Mouse (Mus musculus) adrenal gland, postnatal 36 days (tissue): ENCODE measurements around the gene Jazf1. TPM values are rescaled to one million over a fixed set of nuclear protein-coding genes. Genes with fewer than 3 reads are reported as not detected.

Experiments
- DNase-seq, 2 experiments: peaks; one replicate each; pipeline ENCODE4 v3.0.0; 2021; ENCODE audit warnings: mixed read lengths in 1 of 2
- total RNA-seq, 2 experiments: library from RNA; stranded (reverse); gene quantifications; 2 replicates each; pipeline ENCODE4 v1.2.3; 2021

The Jazf1 gene
- total RNA-seq, 2 experiments from 2014 or later: 4.0 to 5.7 TPM

DNA sequence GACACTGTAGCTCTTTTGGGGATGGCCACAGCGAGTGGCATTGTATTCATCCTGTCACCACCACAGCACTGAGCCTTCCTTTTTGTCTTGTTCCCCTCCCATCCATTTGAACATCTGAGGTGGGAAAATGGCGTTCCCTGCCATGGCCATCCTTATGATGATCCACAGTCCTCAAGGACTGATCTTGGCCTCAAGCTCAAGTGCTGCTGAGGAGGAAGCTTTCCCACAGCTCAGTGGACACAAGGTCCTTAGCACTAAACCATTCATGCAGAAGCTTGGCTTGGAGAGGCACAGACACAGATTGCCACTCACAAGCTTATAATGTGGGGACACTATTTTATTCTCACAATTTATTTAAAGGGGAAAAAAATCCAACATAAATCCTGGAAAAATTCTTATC lies 58.1 kb downstream of the Jazf1 start:
- no peak for DNase-seq

DNA sequence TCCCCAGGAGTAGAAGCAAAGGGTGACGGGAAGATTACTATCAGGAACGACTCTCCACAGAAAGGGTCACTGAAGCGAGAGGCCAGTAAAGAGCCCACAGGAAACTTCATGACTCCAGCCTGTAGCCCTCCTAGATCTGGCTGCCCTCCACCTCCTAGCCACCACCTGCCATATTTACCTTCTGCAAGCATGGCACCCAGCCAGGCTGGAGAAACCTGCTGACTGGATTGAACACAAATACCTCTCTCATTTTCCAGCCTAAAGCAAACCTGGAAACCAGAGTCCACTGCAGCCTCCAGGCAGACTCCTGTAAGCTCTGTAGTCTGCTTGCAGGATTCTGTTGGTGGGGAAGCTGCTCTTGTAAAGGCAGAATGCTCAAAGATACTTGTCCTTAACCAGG lies 62.4 kb downstream of the Jazf1 start:
- no peak for DNase-seq

DNA sequence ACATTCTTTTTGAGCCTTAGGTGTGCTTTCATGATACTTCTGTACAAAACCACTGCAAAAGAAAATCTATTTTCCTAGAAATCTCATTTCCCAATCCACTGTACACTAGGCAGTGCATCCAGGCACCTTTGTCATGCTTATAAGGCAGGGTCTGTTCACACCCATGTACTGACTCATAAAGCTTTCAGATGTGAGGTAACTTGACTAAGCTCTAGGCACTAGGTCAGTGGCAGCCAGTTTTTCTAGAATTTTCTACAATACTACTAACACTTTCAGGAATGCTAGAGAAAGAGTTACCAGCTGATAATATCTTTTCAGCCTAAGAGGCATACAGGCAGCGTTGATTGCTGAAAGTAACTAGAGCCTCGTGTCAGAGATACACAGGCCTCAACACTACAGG lies 62.9 kb downstream of the Jazf1 start:
- no peak for DNase-seq

DNA sequence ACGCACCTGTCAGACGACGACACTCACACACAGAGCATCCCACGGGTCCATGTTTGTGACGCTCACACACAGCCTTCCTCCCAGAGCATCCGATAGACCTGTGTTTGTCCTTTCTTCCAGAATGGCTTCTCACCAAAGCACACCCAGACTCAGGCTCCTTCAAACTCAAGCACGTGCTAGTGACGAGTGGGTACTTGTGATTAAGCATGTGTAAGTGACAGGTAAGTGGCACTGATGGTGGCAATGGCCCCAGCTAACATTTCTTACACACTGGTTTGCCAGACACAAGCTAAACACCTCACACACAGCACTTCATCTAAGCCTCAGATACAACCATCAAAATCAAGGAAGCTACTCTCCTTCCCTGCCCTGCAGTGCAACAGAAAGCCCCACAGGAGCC lies 77.6 kb downstream of the Jazf1 start:
- DNase-seq: no peak

DNA sequence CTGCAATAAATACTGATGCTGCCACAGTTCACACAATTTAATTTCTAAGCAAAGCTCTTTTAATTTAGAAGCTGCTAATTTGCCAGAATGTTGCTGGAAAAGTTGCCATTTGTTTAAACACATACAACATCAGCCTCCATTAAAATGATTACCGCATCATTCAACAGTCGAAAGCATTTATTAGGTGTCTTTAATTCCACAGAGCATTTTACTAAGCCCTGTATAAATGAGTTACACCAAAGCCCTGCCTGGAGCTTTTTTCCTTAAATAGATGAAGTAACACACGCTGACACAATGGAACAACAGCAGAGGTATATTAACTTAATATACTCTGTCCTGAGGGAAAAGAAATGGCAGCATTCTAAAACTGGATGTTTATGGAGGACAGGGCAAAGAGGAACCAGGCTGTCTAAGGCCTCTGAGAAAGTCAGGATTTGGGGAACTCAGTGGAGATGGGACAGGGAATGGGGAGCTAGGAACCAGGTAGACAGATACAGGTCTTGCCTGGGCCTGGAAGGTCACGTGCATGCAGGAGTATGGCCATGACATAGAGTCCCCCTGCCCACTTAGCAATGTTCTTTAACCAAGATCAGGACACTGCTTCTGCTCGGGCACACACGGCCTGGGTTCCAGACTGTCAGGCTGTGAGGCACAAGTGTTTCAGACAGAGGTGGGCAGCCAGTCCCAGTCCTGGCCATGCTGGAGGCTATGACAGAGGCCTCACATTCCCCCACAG lies 80.4 kb downstream of the Jazf1 start:
- no peak for DNase-seq

DNA sequence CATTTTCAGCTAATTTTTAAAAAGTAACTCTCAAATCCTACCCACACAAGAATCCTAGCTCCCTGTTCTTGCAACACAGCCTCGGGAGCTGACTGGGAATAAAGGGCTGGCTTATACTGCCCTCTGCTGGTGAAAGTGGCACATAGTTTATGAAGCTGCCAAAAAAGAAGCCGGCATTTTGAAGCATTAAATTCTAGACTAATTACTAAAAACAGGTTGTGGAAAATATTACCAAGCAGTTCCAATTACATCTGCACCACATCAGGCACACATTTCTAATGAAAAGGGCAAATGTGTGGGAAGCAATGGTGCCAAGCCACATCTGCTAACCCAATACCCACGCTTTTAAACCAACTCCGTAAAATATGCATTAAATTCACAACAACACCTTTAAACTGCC lies 81.0 kb downstream of the Jazf1 start:
- DNase-seq: peak; percentile 29 to 48

DNA sequence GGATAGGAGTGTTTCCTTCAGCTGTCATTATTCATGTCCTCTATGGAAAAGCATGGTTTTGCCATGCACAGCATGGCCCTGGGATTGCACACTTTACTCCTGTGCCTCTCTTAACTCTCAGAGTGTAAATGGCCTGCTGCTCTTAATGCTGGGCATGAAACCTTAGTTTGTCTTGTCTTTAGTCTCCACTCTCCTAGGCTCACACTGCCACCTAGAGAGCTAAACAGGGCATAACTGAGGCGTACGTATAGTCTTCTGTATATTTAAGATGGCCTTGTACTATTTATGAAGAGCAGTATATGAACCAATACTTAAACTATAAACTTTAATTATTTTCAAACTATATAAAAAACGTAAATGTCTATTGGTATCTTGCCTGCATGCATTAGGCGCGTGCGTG lies 86.3 kb downstream of the Jazf1 start:
- DNase-seq: no peak

DNA sequence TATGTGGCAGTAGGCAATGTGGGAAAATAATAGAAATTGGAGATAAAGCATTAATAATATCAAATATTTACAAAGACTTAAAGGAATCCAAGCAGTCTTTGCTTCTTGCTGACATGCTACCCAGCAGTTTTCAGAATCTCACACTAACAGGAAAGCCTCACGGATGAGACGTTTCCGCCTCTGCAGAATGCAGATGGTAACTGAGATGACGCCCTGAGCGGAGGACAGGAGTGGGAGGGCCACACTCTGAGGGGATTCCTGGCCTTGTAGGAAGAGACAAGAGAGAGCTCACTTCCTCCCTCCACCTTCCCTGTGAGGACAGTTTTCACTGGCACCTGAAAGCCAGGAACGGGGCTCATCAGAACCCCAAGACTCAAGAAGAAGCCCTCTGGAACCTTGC lies 88.9 kb downstream of the Jazf1 start:
- DNase-seq: no peak

DNA sequence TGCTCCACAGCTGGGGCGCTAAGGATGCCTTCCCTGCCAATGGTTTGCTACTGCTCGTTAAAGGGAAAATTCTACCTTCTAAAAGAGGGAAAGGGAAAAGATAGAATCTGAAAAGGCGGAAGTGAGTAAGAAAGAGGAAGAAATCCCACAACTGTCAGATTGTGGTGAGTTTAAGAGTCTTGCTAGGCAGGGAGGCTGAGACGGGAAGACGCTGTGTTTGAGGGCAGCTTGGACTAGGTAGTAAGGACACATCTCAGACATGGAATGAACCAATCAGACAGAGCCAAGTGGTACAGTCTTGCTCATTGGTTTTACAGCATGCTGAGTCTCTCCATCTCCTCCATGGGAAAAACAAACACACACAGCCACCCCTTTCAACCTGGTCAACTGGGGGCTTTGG lies 95.1 kb downstream of the Jazf1 start:
- no peak for DNase-seq

DNA sequence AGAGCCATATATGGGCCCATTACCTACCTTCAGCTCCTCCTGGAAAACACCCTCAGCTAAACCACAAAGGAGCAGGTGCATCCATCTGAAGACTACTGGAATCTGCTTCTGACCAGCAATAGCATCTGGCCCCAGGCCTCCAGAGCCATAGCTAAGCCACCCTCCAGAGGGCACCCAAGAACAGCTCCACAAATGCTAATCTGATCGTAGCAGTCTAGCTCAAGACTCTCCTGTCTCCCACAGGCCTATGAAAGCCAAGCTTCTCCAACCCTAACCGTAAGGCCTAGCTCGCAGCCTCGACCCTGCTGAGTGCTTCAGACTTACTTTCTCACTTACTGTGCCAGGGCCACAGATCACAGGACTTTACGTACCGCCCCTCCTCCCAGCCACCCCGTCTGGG lies 96.3 kb downstream of the Jazf1 start:
- no peak for DNase-seq

DNA sequence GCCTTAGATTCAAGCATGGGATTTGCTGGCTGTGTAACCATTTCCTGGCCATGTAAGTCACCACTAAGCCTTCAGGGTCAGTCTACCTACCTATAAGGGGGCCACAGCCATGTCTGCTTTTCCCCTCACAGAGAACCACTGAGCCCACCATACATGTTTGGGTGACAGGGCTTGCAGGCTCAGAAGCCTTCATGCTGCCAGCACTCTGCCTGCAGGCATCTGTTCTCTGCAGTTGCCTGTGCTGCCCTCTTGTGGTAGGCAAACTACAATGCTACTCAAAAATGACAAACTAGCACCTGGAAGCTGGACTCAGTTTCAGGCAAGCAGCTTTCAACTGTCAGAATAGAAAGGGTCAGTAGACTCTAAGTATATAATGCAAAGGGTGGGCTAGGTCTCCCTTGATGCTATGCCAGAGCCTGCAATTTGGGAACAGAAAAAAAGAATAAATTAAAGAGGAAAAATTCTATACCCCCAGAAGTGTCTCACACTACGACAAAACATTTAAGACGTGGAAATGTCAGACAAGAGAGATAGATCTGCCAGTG lies 98.6 kb downstream of the Jazf1 start:
- DNase-seq: peak; percentile 66 to 77

DNA sequence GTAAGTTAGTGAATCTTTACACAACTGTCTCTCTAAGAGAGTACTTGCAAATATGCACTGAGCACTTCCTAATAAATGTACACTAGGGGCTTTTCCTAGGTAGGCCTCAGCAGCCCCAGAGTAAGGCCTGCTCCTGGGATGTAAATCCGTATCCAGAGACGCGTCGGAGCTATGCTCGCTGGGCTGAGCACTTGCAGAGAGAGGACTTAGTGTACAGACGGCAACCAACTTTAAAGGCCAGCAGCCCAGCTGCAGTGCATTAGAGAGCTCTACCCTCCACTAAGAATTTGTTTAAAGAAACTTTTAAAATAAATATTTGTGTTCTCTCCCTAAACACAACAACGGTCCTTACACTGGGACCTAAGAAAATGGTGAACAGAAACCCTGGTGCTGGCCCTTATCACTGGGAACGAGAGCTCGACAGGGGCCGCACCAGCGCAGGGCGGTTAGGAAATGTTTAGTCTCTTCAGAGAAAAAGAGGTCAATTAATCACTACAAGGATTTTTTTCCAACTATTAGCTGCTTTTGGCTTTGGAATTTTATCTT lies 100.0 kb downstream of the Jazf1 start:
- DNase-seq: no peak

DNA sequence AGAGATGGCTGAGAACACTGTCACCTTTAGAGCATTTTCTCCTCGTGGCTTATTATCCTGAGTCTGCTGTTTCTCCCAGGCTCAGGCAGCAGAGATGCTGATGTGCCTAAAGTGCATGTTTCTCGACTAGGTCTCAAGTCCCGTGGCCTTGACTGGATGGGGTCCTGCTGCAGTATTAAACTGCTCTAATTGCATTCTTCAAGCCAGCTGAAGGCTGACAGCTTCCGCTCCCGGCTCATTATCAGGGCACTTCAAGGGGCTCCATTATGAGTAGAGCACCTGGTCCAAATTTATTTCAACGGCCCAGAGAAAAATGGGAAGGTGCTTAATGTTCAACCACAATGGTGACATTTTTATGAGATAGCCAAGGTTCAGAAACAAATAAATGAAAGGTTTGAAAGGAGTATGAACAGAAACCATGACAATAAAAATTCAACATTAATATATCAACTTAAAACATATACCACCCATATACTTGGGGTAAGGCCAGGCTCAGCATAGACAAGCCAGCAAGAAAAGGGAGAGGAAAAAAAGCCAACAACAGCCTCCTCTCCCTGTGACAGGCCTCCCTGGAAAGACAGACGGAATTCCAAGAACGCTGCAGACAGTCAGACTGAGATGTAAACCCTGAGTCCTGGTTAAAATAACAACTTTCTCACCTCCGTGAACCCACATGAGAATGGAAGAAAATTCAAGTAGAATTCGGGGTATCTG lies 100.7 kb downstream of the Jazf1 start:
- no peak for DNase-seq

DNA sequence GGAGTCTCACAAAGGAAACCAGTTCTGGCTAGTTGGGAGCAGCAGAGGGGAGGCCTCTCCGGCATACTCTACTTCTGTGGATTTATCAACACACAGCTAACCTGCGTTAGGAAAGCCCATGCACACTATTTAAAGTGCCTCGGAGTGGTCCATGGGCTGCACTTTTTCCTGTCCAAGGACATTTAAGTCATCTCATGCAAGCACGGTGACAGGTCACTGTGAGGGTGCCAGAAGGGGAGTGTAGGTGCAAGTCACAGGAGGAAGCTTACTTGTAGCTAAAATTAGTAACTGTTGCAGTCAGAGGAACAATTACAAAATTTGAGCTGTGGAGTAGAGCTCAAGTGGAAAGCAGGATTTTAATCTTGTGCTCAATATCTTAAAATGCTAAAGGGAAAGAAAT lies 102.4 kb downstream of the Jazf1 start:
- DNase-seq: peak in 1 of 2 experiments; percentile 35

DNA sequence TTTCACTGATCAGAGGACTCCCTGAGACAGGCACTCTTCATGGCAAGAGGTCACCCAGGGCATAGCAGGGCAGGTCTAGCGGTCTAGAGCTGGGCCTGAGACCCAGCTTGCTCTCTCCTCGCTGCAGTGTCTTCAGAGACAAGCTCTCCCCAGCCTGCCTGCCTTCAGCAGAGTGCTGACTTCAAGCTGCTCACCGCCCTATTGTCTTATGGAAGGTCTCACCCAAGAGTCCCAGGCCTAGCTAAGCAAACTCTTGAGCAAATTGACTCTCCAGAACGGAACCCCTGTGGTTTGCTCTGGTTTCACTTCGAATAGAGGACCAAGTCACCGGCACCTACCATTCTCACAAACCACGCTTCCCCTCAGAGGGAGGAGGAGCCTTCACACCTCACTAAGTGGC lies 103.1 kb downstream of the Jazf1 start:
- DNase-seq: no peak

DNA sequence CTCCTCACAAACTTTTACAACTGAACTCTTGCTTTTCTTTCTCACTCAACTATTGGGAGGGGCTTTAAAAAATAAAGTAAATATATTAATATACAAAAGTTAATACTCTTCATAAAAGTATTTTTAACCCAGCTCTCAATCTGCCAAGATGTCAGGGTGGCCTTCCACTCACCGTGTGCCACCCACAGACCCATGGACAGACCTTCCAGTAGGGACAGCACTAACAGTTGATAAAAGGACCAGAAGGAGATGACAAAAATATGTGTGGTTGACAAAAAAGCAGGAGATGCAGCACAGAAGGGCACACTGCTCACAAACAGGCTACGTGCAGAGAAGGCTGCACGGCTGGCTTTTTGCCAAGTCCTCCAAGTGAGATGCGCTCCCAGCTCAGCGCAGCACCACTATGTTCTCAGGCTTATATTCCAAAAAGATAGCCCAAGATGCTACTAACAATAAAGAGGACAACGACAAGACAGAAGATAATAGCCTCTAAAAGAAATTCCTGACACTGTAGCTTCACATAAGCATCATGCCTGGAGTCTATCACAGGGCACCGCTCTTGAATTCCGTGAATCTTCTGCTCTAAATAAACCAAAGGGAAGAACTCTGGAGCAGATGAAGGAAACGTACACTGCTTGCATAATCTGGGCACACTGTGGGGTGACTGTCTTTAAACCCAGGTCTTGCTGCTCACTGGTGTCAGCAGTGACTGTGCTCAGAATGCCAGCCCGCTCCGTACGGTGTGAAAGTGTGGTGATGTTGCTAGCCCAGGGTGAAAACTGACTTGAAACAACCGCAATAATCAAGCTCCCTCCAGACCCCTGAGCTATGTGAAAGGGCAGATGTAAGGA lies 104.4 kb downstream of the Jazf1 start:
- DNase-seq: peak in 1 of 2 experiments; percentile 38

DNA sequence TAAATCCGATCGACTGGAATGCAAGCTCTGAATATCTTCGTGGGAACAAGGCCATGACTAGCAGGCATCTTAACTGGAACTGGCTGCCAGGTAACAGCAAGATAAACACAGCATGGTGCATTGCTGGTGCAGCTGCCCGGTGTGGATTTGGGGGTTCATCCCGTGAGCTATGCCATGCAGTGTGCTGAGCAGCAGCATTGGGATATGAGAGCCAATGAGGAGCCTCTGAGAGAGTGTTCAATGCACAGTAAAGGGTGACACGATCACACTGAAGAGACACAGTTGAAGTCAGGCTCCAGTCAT lies 105.0 kb downstream of the Jazf1 start:
- no peak for DNase-seq

DNA sequence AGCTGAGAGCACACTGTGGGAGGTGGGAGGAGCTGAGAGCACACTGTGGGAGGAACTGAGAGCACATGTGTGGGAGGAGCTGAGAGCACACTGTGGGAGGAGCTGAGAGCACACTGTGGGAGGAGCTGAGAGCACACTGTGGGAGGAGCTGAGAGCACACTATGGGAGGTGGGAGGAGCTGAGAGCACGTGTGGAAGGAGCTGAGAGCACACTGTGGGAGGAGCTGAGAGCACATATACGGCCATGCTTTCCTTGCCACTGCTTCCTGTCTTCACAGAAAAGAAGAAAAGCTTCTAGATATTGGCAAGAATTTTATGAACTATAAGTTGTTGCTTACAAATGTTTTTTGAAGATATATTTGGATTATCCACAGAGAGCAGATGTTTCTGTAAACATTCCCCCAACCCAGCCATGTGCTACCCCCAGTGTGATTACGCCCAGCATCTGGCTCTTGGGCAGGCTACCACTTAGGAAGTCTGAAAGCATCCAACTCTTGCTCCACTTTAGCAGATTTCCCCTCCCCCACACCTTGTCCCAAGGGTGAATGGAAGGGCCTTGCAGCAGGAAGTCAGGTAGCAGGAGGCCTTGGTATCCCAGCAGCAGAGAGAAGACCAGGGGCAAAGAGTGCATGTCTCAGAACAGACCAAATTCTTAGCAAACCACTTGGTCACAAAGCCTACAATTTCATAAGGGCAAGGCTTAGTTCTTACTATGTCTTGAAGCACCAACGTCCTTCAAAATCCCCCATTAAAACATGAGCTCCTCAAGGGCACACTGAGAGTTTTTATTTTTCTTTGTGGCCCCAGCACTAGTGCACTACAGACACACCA lies 105.6 kb downstream of the Jazf1 start:
- DNase-seq: peak in 1 of 2 experiments; percentile 25

DNA sequence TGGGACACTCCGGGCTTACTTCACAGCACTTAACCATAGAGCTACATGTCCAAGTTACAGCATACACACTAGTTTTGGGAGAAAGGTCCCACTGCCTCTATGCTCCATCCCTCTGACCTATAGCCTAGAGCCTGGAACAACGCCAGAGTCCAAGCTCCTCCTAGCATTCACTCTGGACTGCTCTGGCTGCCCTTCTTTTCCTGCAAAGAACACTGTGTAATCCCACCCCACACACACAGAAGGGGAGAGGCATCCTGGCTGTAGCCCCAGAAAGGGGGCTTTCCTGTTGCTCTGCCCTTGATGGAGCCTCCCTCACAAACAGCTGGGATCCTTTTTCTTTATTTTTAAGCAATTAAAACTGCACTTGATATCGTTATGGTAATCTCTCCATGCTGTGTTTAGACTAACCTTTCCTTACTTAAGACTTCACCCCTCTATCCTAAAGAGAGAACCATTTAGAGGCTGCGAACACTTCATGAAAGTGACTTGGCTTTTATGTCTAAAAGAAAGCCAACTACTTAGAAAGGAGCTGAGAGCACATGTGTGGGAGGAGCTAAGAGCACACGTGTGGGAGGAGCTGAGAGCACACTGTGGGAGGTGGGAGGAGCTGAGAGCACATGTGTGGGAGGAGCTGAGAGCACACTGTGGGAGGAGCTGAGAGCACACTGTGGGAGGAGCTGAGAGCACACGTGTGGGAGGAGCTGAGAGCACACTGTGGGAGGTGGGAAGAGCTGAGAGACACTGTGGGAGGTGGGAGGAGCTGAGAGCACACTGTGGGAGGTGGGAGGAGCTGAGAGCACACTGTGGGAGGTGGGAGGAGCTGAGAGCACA lies 106.6 kb downstream of the Jazf1 start:
- DNase-seq: no peak

DNA sequence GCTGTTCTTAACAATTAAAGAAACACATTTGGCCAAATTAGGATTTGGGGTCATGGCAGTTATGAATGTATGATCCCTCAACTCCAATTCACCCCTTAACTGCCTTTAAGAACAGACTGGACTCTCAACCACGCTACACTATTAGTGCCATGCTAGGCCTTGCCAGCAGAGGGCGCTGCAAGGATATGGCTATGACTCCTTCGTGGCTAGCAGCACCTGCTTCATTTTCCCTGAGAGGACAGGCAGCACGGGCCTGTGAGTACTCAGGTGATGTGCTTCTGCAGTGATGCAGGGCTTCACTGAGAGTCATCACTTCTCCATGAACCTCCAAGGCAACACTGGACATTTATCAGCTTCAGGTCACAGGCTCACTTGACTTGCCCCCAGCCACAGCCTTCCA lies 110.7 kb downstream of the Jazf1 start:
- DNase-seq: peak; percentile 74 to 80

DNA sequence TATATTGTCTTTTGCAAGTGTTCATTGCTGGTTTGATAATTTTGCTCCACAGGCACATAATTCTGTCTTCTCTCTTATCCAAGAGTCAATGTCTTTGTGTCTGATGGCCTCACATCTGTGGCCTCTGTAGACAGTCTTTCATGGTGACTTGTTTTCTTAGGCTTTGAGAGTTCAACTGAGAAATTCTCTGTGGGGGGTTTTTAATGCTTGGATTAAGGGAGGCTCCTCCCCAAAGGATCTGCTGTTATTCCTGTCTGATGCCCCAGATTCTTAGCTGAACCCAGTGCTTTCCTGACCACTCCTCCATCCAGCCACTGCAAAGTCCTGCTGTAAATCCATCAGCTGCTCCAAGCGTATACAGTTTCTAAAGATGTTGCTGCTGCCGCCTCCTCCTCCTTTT lies 112.3 kb downstream of the Jazf1 start:
- no peak for DNase-seq
